Mouse (Mus musculus) bone marrow, adult 2 months (tissue): ENCODE data around the gene Zfp207.

Source experiments
- CTCF ChIP-seq: fragments of 200-500 bp; IDR thresholded peaks from 2 replicates; pipeline ENCODE4 v1.5.1; 2011; ENCODE audit warnings: low read length, control low read depth; ENCODE audit not compliant: control insufficient read depth, insufficient read depth
- POLR2A ChIP-seq: fragments of 200-500 bp; IDR thresholded peaks from 2 replicates; pipeline ENCODE4 v1.6.1; 2011; ENCODE audit warnings: low read depth, mild to moderate bottlenecking, control low read depth, low read length, borderline replicate concordance; ENCODE audit not compliant: control insufficient read depth

DNA sequence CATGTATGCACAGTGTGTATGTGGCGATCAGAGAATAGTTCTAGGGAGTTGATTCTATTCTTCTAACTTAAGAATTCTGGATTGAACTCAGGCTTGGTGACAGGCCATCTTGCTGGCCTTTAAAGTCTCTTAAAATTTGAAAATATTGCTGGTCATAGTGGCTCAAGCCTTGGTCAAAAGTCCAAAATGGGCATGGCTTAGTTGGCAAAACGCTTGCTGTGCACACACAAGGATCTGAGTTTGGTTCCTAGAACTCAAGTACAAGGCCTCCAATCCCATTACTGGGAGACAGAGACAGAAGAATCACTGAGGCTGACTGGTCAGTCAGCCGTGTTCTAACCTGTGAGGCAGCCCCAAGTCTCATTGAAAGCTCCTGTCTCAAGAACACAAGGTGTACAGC lies 63.8 kb downstream of the Zfp207 start:
- TF ChIP-seq CTCF (no peak), POLR2A (no peak)
